ENCODE assay signal across 9 mouse cellular contexts in the genomic region with DNA sequence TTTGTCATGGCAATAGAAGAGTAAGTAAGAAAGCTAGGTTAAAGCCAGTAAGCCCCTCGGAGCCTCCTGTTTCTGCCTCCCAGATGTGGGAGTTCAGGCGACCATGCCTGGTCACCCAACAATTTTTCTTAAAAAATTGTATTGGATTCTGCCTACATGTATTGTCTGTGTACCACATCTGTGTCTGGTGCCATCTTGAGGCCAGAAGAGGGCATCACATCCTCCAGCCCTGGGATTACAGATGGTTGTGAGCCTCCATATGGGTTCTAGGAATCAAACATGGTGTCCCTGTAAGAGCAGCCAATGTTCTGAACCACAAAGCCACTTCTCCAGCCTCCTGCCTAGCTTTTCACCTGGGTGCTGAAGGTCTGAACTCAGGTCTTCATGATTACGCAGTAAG. TPM values are rescaled to one million over a fixed set of nuclear protein-coding genes. Genes with fewer than 3 reads are reported as not detected.
A peak's percentile ranks its signal among the peaks of the same experiment; 100 is the strongest.
DNase-seq lines count a peak whose midpoint lies in the region; ATAC-seq and TF ChIP-seq lines count a peak whose summit lies in the region.
"Had no signal": no experiment of that assay in that cellular context is flagged by ENCODE, and none has a peak within 500 bp of the region (broad histone marks: within the 10 kb centered on the region; RNA-seq: fewer than 3 reads in every experiment).

No protein-coding gene starts in this region.

- H3K36me3 ChIP-seq in thymus, adult 2 months (ENCODE audit: control insufficient read depth, insufficient read depth, low read length) = no peaks in the 10 kb centered on the region
- H3K36me3 ChIP-seq: embryonic facial prominence, embryonic 12.5 days had no signal

- intact Hi-C loops in left cerebral cortex, postnatal 25 days (cut with DNase I) = loop anchor here (2.0 kb wide), 1 partner anchor 326 kb away; no protein-coding TSS in a partner anchor

- no peaks in the 10 kb centered on the region for H3K27me3 ChIP-seq in thymus, adult 2 months (ENCODE audit: control insufficient read depth, insufficient read depth, low read length)
- H3K27me3 ChIP-seq: embryonic facial prominence, embryonic 12.5 days had no signal

- 98% methylated on average over 3 of the region's 3 CpGs for WGBS in thymus, adult 2 months

- H3K4me1 ChIP-seq in thymus, adult 2 months (replicated peaks; ENCODE audit: control insufficient read depth, insufficient read depth, low read length) = peaks cover 8% of the 10 kb centered on the region
- H3K4me1 ChIP-seq: embryonic facial prominence, embryonic 12.5 days had no signal

- ATAC-seq in activated CD4-positive, CD25-positive, alpha-beta regulatory T cell, adult 4 months = no peak

- no peak overlapping the region for H3K27ac ChIP-seq in thymus, adult 2 months (ENCODE audit: control insufficient read depth, insufficient read depth, low read length)
- H3K27ac ChIP-seq: embryonic facial prominence, embryonic 12.5 days had no signal

- no peak for TF ChIP-seq CTCF in thymus, adult 2 months (IDR thresholded peaks at IDR 0.05; ENCODE audit: borderline replicate concordance, control insufficient read depth, extremely low read depth, insufficient read depth, low read length, poor library complexity)

- TF ChIP-seq POLR2A in thymus, adult 2 months (IDR thresholded peaks at IDR 0.05; ENCODE audit: control insufficient read depth, extremely low read depth, insufficient read depth, low read length, poor library complexity) = no peak

- H3K4me3 ChIP-seq in thymus, adult 2 months (ENCODE audit: control insufficient read depth, insufficient read depth, low read length) = no peak overlapping the region
- H3K4me3 ChIP-seq: embryonic facial prominence, embryonic 12.5 days had no signal

- peak; percentile 31 to 72 for DNase-seq in heart, adult 18-20 months
- DNase-seq in heart, adult 9 months (ENCODE audit: low spot score in 2 of 2) = no peak
- DNase-seq in urinary bladder, adult 18-20 months (ENCODE audit: low spot score in 2 of 2) = peak; percentile 24 to 27
- DNase-seq in urinary bladder, adult 2 months (ENCODE audit: low spot score) = no peak
- DNase-seq in cerebellum, postnatal 10 days = peak; percentile 51 to 57
- DNase-seq in left cerebral cortex, postnatal 25 days (ENCODE audit: low spot score in 2 of 2) = peak; percentile 58 to 69
- peak; percentile 62 for DNase-seq in thymus, adult 2 months

RNA-seq across cellular contexts. Expression of a gene that starts 12.4 kb away (rescaled TPM):
- 10 to 100 TPM; 26.6 to 26.8 TPM for total RNA-seq in heart, adult 18-20 months (2021)
- polyA plus RNA-seq in urinary bladder, adult 2 months (2012; rRNA removed) = 26.0 and 26.3 TPM in 2 replicates
- total RNA-seq in left cerebral cortex, postnatal 25 days (2021) = 10 to 100 TPM; 21.2 to 23.3 TPM
- 43.0 and 43.1 TPM in 2 replicates for polyA plus RNA-seq in thymus, adult 2 months (2012; rRNA removed)
- polyA plus RNA-seq in activated CD4-positive, CD25-positive, alpha-beta regulatory T cell, adult 4 months (2017; shearing (Covaris generic)) = 10 to 100 TPM; 12.7 to 15.2 TPM

RNA-seq across cellular contexts. Expression of a gene that starts 38.5 kb away (rescaled TPM):
- 1 to 10 TPM; 1.8 to 4.4 TPM for total RNA-seq in heart, adult 18-20 months (2021)
- 12.6 and 14.9 TPM in 2 replicates for polyA plus RNA-seq in urinary bladder, adult 2 months (2012; rRNA removed)
- 10 to 100 TPM; 32.3 to 38.7 TPM for total RNA-seq in left cerebral cortex, postnatal 25 days (2021)
- 29.6 and 32.1 TPM in 2 replicates for polyA plus RNA-seq in thymus, adult 2 months (2012; rRNA removed)
- 100 to 1,000 TPM; 160 to 175 TPM for polyA plus RNA-seq in activated CD4-positive, CD25-positive, alpha-beta regulatory T cell, adult 4 months (2017; shearing (Covaris generic))

Comparison
In these comparisons a context has a peak if more than half of its experiments do, and no peak if none do; other contexts are left out.
1. DNase-seq: peak in heart, adult 18-20 months (2 of 2), urinary bladder, adult 18-20 months (2 of 2), cerebellum, postnatal 10 days (2 of 2), left cerebral cortex, postnatal 25 days (2 of 2) and thymus, adult 2 months (single experiment); none in heart, adult 9 months (0 of 2) and urinary bladder, adult 2 months (single experiment).